Mouse (Mus musculus) cortical plate, adult 2 months (tissue): ENCODE measurements around the gene Grid2. TPM values are rescaled to one million over a fixed set of nuclear protein-coding genes. Genes with fewer than 3 reads are reported as not detected.

ENCODE experiments used
- H3K27ac ChIP-seq: fragments of 200-500 bp; 2 replicates; pipeline ENCODE4 v1.5.1; 2012; ENCODE audit warnings: low read length, control low read depth, inconsistent platforms; ENCODE audit not compliant: insufficient read depth
- H3K4me1 ChIP-seq: fragments of 200-500 bp; 2 replicates; pipeline ENCODE4 v1.6.1; 2011; ENCODE audit warnings: low read length; ENCODE audit not compliant: control insufficient read depth, insufficient read depth
- H3K4me3 ChIP-seq: fragments of 200-500 bp; 2 replicates; pipeline ENCODE4 v1.5.1; 2011; ENCODE audit warnings: mild to moderate bottlenecking, low read length, control low read depth; ENCODE audit not compliant: insufficient read depth
- CTCF ChIP-seq: fragments of 200-500 bp; IDR thresholded peaks from 2 replicates; pipeline ENCODE4 v1.5.1; 2011; ENCODE audit warnings: mild to moderate bottlenecking, control low read depth, low read length; ENCODE audit not compliant: insufficient read depth; ENCODE audit errors: extremely low read depth
- POLR2A ChIP-seq: fragments of 200-500 bp; IDR thresholded peaks from 2 replicates; pipeline ENCODE4 v1.6.1; 2011; ENCODE audit warnings: mild to moderate bottlenecking, low read length, control low read depth; ENCODE audit not compliant: insufficient read depth; ENCODE audit errors: extremely low read depth
- polyA plus RNA-seq: library from polyadenylated mRNA; depleted of rRNA; stranded (reverse); fragments of >200 nt; gene quantifications from 2 replicates; pipeline ENCODE4 v1.2.3, GENCODE M21; 2012; rRNA removed

The Grid2 gene
- 8.2 and 9.0 TPM in 2 replicates for polyA plus RNA-seq

- H3K4me1 ChIP-seq = no peaks in the 10 kb centered on the region; the same call in 1 of the 2 replicates
- peak within 1 kb of the TSS; percentile 82 for H3K4me3 ChIP-seq
- TF ChIP-seq POLR2A (0 out of 2 replicates have a peak, but pooled peaks have one; percentile 14), CTCF (0 out of 2 replicates have a peak, but pooled peaks have one; percentile 4)
- peak within 1 kb of the TSS; percentile 74 for H3K27ac ChIP-seq
Observed at GRCm38 (mm10) chr6:63255826-63256555, at the start of gene Grid2. Gene Grid2, plus strand, starts transcription at chr6:63255876.

- Histone ChIP-seq H3K4me1 (no peaks in the 10 kb centered on the region), H3K4me3 (no peak overlapping the region), H3K27ac (no peak overlapping the region)
- peak; percentile 21; the same call in 1 of the 2 replicates for TF ChIP-seq CTCF
- no peak for TF ChIP-seq POLR2A
Observed at GRCm38 (mm10) chr6:63250738-63251137, 4.9 kb upstream of the Grid2 start.

GRCm38 (mm10) chr6:63256556-63257405 lies 1.1 kb downstream of the Grid2 start:
- Histone ChIP-seq H3K27ac (peak overlapping the region; percentile 74), H3K4me3 (peak overlapping the region; percentile 82), H3K4me1 (no peaks in the 10 kb centered on the region; the same call in 1 of the 2 replicates)
- TF ChIP-seq CTCF (no peak), POLR2A (no peak)

- peak overlapping the region; percentile 82 for H3K4me3 ChIP-seq
- no peaks in the 10 kb centered on the region; the same call in 1 of the 2 replicates for H3K4me1 ChIP-seq
- no peak for TF ChIP-seq POLR2A
- TF ChIP-seq CTCF = no peak
- peak overlapping the region; percentile 55 for H3K27ac ChIP-seq
Observed at GRCm38 (mm10) chr6:63257406-63257845, 1.8 kb downstream of the Grid2 start.

- peak overlapping the region; percentile 55 for H3K27ac ChIP-seq
- TF ChIP-seq POLR2A = no peak
- peak overlapping the region; percentile 82 for H3K4me3 ChIP-seq
- H3K4me1 ChIP-seq = no peaks in the 10 kb centered on the region; the same call in 1 of the 2 replicates
Observed at GRCm38 (mm10) chr6:63257876-63258275, 2.2 kb downstream of the Grid2 start.

- Histone ChIP-seq H3K4me3 (no peak overlapping the region; the same call in 1 of the 2 replicates), H3K4me1 (no peaks in the 10 kb centered on the region; the same call in 1 of the 2 replicates), H3K27ac (no peak overlapping the region)
- TF ChIP-seq CTCF = no peak
- no peak for TF ChIP-seq POLR2A
Observed at GRCm38 (mm10) chr6:63259764-63260163, 4.1 kb downstream of the Grid2 start.

- Histone ChIP-seq H3K4me3 (no peak overlapping the region), H3K4me1 (no peaks in the 10 kb centered on the region; the same call in 1 of the 2 replicates), H3K27ac (no peak overlapping the region)
- TF ChIP-seq POLR2A = no peak
- TF ChIP-seq CTCF = no peak
Observed at GRCm38 (mm10) chr6:63284419-63284818, 28.7 kb downstream of the Grid2 start.

GRCm38 (mm10) chr6:63342438-63343004 lies 86.8 kb downstream of the Grid2 start:
- no peak overlapping the region for H3K27ac ChIP-seq
- H3K4me3 ChIP-seq = no peak overlapping the region
- TF ChIP-seq POLR2A = no peak
- no peak for TF ChIP-seq CTCF
- H3K4me1 ChIP-seq = no peaks in the 10 kb centered on the region

GRCm38 (mm10) chr6:63347015-63347414 lies 91.3 kb downstream of the Grid2 start:
- no peak for TF ChIP-seq CTCF
- TF ChIP-seq POLR2A = no peak
- Histone ChIP-seq H3K4me3 (no peak overlapping the region), H3K27ac (no peak overlapping the region), H3K4me1 (no peaks in the 10 kb centered on the region)
